Mouse (Mus musculus): ENCODE results near the gene Fam19a2. TPM values are rescaled to one million over a fixed set of nuclear protein-coding genes. Genes with fewer than 3 reads are reported as not detected.

The Fam19a2 gene
- polyA plus RNA-seq, 1 experiment from 2014 or later: 0.25 TPM

DNA sequence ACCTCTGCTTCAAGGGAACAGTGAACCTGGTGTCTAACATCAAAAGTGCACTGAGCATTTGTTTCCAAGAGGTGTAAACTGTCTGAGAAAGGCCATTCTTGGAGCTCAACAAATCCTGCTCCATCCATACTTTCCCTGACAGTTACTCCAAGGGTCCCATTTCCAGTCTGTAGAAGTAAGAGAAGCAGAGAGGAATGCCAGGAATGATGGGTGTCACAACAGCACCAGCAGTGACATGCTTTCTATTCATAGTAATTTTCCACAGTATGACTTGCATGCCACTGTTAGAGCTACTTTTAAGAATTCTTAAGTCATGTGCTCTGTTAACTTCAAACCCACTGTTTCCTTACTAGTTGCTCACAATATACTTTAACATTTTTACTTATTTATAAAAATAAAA, 331.2 kb downstream of the Fam19a2 start:
- no peak overlapping the region for H3K9ac ChIP-seq (replicated peaks)
- no peak overlapping the region for H3K27ac ChIP-seq (ENCODE audit: low read depth)
- no peaks in the 10 kb centered on the region for H3K36me3 ChIP-seq (replicated peaks; ENCODE audit: insufficient read depth, low read length)
- H3K27me3 ChIP-seq (ENCODE audit: insufficient read depth, low read length): no peaks in the 10 kb centered on the region
- H3K4me1 ChIP-seq (ENCODE audit: insufficient read depth): no peaks in the 10 kb centered on the region
- DNase-seq (no peak), ATAC-seq (no peak)
- no peak overlapping the region for H3K4me3 ChIP-seq (ENCODE audit: low read depth, low read length)
- no peaks in the 10 kb centered on the region for H3K9me3 ChIP-seq (ENCODE audit: low read length)
- TF ChIP-seq EP300 (IDR thresholded peaks at IDR 0.05; ENCODE audit: low read depth) (no peak), CTCF (IDR thresholded peaks at IDR 0.05; ENCODE audit: low read depth) (no peak)
- H3K4me2 ChIP-seq (ENCODE audit: low read depth, low read length): no peak overlapping the region

DNA sequence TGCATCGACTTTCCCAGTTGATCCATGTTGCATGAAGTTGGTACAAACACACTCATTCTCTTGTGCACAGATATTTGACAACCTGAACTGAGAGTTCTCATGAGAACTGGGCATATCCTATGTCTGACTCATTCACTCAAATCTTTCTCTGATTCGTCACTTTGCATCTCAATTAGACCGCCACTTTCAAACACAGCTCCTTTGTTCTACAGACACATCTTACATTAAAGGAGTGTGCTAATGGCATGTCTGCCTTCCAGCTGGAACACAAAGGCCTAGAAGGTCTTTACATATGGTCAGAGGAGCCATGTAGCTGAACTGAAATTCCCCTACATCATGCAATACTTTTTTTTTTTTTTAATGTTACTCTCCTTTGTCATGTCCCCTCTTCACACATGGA, 333.3 kb downstream of the Fam19a2 start:
- H3K4me3 ChIP-seq (ENCODE audit: low read depth, low read length): no peak overlapping the region
- H3K4me1 ChIP-seq (ENCODE audit: insufficient read depth): no peaks in the 10 kb centered on the region
- ATAC-seq (no peak), DNase-seq (no peak)
- no peak overlapping the region for H3K9ac ChIP-seq (replicated peaks)
- no peak overlapping the region for H3K27ac ChIP-seq (ENCODE audit: low read depth)
- no peak for TF ChIP-seq CTCF (IDR thresholded peaks at IDR 0.05; ENCODE audit: low read depth)
- no peak for TF ChIP-seq EP300 (IDR thresholded peaks at IDR 0.05; ENCODE audit: low read depth)
- no peak overlapping the region for H3K4me2 ChIP-seq (ENCODE audit: low read depth, low read length)
- WGBS (ENCODE audit: insufficient replicate concordance): 74% methylated on average over 3 of the region's 3 CpGs
- H3K9me3 ChIP-seq (ENCODE audit: low read length): no peaks in the 10 kb centered on the region
- no peaks in the 10 kb centered on the region for H3K27me3 ChIP-seq (ENCODE audit: insufficient read depth, low read length)
- no peaks in the 10 kb centered on the region for H3K36me3 ChIP-seq (replicated peaks; ENCODE audit: insufficient read depth, low read length)

DNA sequence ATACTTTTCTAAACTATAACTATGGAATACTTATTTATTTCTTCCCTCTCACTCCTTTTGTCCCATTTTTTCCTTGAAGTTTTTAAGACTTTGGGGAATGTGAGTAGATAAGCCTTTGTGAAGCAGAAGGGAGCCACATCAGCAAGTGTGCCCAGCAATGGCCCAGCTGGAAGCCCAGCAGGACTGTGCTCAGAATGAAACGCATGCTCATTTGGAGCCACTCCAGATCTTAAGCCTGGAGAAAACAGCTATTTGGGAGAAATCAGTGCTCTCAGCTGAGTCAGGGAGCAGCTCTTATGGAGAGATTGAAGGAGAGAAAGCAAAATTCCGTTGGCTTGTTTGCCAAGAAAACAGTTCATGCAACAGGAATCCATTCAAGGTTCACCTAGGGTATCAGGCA, 341.9 kb downstream of the Fam19a2 start:
- Histone ChIP-seq H3K9ac (replicated peaks) (no peak overlapping the region), H3K27ac (ENCODE audit: low read depth) (no peak overlapping the region), H3K4me2 (ENCODE audit: low read depth, low read length) (no peak overlapping the region), H3K27me3 (ENCODE audit: insufficient read depth, low read length) (no peaks in the 10 kb centered on the region), H3K36me3 (replicated peaks; ENCODE audit: insufficient read depth, low read length) (no peaks in the 10 kb centered on the region), H3K4me3 (ENCODE audit: low read depth, low read length) (no peak overlapping the region), H3K9me3 (ENCODE audit: low read length) (0 out of 2 replicates have a peak, but pooled peaks cover 3% of the 10 kb centered on the region), H3K4me1 (ENCODE audit: insufficient read depth) (no peaks in the 10 kb centered on the region)
- no peak for TF ChIP-seq EP300 (IDR thresholded peaks at IDR 0.05; ENCODE audit: low read depth)
- no peak for TF ChIP-seq CTCF (IDR thresholded peaks at IDR 0.05; ENCODE audit: low read depth)
- DNase-seq (no peak), ATAC-seq (no peak)
- 34% methylated on average over 2 of the region's 2 CpGs for WGBS (ENCODE audit: insufficient replicate concordance)

DNA sequence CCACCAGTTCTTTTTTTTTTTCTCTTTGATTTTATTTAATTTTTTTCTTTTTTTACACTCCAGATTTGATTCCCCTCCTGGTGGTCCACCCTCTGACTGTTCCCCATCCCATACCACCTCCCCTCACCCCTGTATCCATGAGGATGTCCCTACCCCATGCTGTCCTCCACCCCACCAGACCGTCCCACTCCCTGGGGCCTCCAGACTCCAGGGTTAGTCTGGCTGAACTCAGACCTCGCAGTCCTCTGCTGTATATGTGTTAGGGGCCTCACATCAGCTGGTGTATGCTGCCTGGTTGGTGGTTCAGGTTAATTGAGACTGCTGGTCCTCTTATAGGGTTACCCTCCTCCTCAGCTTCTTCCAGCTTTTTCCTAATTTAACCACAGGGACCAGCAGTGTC, 362.9 kb downstream of the Fam19a2 start:
- Histone ChIP-seq H3K36me3 (replicated peaks; ENCODE audit: insufficient read depth, low read length) (no peaks in the 10 kb centered on the region), H3K27ac (ENCODE audit: low read depth) (no peak overlapping the region), H3K9ac (replicated peaks) (no peak overlapping the region), H3K9me3 (ENCODE audit: low read length) (no peaks in the 10 kb centered on the region), H3K4me2 (ENCODE audit: low read depth, low read length) (no peak overlapping the region), H3K4me3 (ENCODE audit: low read depth, low read length) (no peak overlapping the region), H3K4me1 (ENCODE audit: insufficient read depth) (no peaks in the 10 kb centered on the region), H3K27me3 (ENCODE audit: insufficient read depth, low read length) (no peaks in the 10 kb centered on the region)
- ATAC-seq: no peak
- 75% methylated on average over 2 of the region's 2 CpGs for WGBS (ENCODE audit: insufficient replicate concordance)
- no peak for DNase-seq
- TF ChIP-seq EP300 (IDR thresholded peaks at IDR 0.05; ENCODE audit: low read depth): no peak
- no peak for TF ChIP-seq CTCF (IDR thresholded peaks at IDR 0.05; ENCODE audit: low read depth)

DNA sequence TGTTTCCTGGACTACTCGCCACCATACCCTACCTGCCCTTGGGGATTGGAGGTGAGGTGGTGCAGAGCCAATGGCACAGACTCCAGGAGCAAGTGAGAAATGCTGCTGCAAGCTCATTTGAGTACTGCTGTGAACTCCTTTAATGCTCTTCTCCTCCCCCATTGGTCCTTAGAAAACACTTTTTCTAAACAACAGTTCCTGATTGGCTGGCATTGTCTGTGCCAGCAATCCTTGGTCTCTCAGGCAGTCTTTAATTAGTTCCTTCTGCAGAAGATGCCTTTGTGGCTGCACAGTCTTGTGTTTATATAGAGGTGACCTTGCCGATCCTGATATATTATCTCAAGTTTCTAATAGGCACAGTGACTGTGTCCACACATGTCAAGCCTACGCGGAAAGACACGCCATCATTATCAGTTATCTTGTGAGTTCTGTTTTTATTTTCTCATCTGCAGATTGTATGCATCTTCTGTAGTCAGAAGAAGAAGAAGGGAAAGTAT, 365.5 kb downstream of the Fam19a2 start:
- 81% methylated on average over 5 of the region's 5 CpGs for WGBS (ENCODE audit: insufficient replicate concordance)
- Histone ChIP-seq H3K9ac (replicated peaks) (no peak overlapping the region), H3K27me3 (ENCODE audit: insufficient read depth, low read length) (no peaks in the 10 kb centered on the region), H3K9me3 (ENCODE audit: low read length) (no peaks in the 10 kb centered on the region), H3K4me3 (ENCODE audit: low read depth, low read length) (no peak overlapping the region), H3K36me3 (replicated peaks; ENCODE audit: insufficient read depth, low read length) (no peaks in the 10 kb centered on the region), H3K27ac (ENCODE audit: low read depth) (no peak overlapping the region), H3K4me1 (ENCODE audit: insufficient read depth) (no peaks in the 10 kb centered on the region), H3K4me2 (ENCODE audit: low read depth, low read length) (no peak overlapping the region)
- DNase-seq: no peak
- TF ChIP-seq CTCF (IDR thresholded peaks at IDR 0.05; ENCODE audit: low read depth): no peak
- ATAC-seq: no peak

DNA sequence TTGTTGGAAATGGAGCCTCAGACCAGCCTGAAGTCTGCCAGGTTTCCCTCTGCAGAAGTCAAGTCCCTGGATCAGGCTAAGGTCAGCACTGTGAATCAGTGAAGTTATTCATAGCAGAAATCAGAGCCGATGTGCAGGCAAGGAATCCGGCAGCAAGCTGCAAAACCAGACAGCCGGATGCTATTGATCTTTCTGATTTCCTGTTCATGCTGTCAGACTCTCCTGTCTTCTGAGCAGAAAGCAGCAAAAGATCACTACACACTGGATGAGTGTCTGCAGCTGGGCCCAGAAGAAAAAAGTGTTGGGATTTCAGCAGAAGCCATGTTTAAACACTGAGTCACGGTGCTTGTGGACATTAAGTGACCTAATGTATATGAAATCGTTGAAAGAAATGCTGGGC, 368.2 kb downstream of the Fam19a2 start:
- no peaks in the 10 kb centered on the region for H3K9me3 ChIP-seq (ENCODE audit: low read length)
- H3K36me3 ChIP-seq (replicated peaks; ENCODE audit: insufficient read depth, low read length): no peaks in the 10 kb centered on the region
- no peak overlapping the region for H3K4me2 ChIP-seq (ENCODE audit: low read depth, low read length)
- WGBS (ENCODE audit: insufficient replicate concordance): 65% methylated on average over 5 of the region's 5 CpGs
- TF ChIP-seq EP300 (IDR thresholded peaks at IDR 0.05; ENCODE audit: low read depth): no peak
- no peak for TF ChIP-seq CTCF (IDR thresholded peaks at IDR 0.05; ENCODE audit: low read depth)
- ATAC-seq: no peak
- DNase-seq: no peak
- no peak overlapping the region for H3K9ac ChIP-seq (replicated peaks)
- no peaks in the 10 kb centered on the region for H3K4me1 ChIP-seq (ENCODE audit: insufficient read depth)
- H3K27ac ChIP-seq (ENCODE audit: low read depth): no peak overlapping the region
- H3K27me3 ChIP-seq (ENCODE audit: insufficient read depth, low read length): no peaks in the 10 kb centered on the region
- no peak overlapping the region for H3K4me3 ChIP-seq (ENCODE audit: low read depth, low read length)

DNA sequence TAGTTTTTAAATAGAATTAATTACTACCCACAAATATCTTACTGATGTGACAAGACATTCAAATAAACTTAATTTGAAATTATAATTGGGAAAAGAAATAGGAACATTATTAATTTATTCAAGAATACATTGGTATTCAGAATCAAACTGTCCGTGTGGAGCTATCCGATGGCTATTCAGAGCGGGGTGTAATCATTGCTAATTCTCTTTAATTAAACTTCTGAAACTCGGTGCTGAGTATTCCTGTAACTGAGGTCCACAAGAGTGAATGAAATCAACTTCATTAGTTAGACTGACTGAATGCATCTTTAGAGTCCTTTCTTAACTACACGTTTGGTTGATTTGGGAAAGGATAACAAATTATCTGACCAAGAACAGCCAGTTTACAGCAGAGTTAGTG, 372.9 kb downstream of the Fam19a2 start:
- Histone ChIP-seq H3K4me2 (ENCODE audit: low read depth, low read length) (no peak overlapping the region), H3K9me3 (ENCODE audit: low read length) (no peaks in the 10 kb centered on the region), H3K27me3 (ENCODE audit: insufficient read depth, low read length) (no peaks in the 10 kb centered on the region), H3K4me3 (ENCODE audit: low read depth, low read length) (no peak overlapping the region), H3K9ac (replicated peaks) (no peak overlapping the region), H3K4me1 (ENCODE audit: insufficient read depth) (no peaks in the 10 kb centered on the region), H3K27ac (ENCODE audit: low read depth) (no peak overlapping the region), H3K36me3 (replicated peaks; ENCODE audit: insufficient read depth, low read length) (no peaks in the 10 kb centered on the region)
- TF ChIP-seq CTCF (IDR thresholded peaks at IDR 0.05; ENCODE audit: low read depth) (no peak), EP300 (IDR thresholded peaks at IDR 0.05; ENCODE audit: low read depth) (no peak)
- ATAC-seq: no peak
- 79% methylated on average over 5 of the region's 5 CpGs for WGBS (ENCODE audit: insufficient replicate concordance)
- no peak for DNase-seq
